Mouse (Mus musculus): Measurements from ENCODE around the gene Rbm10. TPM values are rescaled to one million over a fixed set of nuclear protein-coding genes. Genes with fewer than 3 reads are reported as not detected.
A peak's percentile ranks its signal among the peaks of the same experiment; 100 is the strongest.

Gene Rbm10
- polyA plus RNA-seq, 1 experiment from 2014 or later, result 58.0 TPM

DNA sequence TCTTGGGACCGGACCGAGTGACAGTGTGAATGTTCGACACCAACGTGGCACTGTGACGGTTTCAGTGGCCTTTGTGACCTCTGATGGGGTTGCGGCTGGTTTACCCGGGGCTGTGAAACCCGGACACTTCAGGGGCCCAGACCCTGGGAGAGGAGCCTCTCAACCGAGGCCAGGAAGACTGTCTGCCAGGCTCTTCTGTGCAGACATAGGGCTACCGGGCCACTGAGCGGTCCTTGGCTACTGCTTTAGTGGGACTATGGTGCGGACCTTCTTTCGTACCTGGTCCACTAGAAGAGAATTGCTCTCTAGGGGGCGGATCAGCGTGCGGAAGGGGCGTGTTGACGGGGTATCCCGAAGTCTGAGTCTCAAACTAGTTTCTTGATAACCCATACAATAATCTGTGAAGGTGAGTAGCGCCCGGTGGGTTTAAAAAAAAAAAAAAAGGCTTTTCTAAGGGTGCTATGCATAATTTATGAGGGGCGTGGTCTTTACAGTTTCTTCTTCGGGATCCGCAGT is 41.6 kb downstream of the Rbm10 start:
- Histone ChIP-seq H3K4me2 (peak overlapping the region; percentile 70), H3K9ac (peak overlapping the region; percentile 63), H3K36me3 (no peaks in the 10 kb centered on the region), H3K27me3 (no peaks in the 10 kb centered on the region), H3K9me3 (no peaks in the 10 kb centered on the region), H3K4me1 (replicated peaks) (0 out of 2 replicates have a peak, but pooled peaks cover 7% of the 10 kb centered on the region), H3K27ac (replicated peaks) (no peak overlapping the region), H3K4me3 (peak overlapping the region; percentile 48)
- 19% methylated on average over 24 of the region's 24 CpGs for WGBS
- no peak for ATAC-seq (ENCODE audit: low read depth)

DNA sequence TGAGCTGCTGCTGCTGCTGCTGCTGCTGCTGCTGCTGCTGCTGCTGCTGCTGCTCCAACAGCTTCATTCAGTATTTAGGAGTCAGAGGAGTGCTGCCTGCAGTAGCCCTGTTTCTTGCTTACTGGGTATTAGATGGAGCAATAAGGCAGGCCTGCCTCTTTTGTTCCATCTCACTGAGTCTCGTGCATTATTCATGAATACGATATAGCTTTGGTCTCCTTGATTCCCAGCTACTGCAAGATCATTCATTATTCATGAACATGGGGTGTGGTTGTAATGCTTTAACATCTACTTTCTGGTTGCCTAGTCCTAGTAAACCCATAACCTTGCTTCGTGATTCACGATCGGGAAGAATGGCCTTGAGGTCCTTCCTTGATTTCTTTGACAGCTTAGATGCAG is 45.0 kb downstream of the Rbm10 start:
- Histone ChIP-seq H3K4me3 (peak overlapping the region; percentile 65; the same call in 1 of the 2 replicates), H3K9ac (no peak overlapping the region)
- 30% methylated on average over 5 of the region's 5 CpGs for WGBS

DNA sequence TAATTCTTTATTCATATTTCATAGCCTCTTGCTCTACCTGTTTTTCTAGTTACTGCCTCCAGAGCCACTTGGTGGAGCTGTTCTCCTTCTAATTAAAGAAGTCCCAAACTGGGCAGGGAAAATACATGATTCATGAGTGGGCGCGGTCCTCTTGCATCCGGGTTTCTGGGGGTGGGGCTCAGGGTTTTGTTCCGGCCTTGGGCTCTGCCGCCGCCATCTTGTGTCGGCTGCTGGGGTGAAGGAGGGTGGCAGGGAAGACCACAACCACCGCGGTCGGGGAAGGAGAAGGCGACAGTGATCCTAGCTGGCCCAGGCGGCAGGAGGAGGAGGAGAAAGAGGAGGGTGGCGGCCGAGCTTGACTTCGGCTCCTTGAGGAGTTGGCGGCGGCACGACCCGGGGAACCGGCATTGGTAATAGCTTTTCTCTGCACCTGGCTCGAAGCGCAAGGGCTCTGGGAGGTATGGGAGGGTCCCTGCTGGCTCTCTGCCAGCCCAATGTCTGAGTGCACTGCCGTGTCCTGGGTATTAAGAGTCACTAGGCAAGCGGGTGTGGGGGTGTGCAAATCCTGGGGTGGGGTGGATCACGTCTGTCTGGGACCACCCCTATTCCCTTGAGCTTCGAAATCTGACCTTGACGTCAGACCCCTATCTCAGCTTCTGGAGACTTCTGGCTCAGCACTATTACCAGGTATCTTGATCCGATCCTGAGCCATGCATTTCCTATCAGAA is 45.6 kb downstream of the Rbm10 start:
- peak overlapping the region; percentile 87 for H3K9ac ChIP-seq
- H3K4me3 ChIP-seq, result peak overlapping the region; percentile 65
- peak overlapping the region; percentile 93 for H3K27ac ChIP-seq (replicated peaks)
- H3K4me2 ChIP-seq, result peak overlapping the region; percentile 65
- peak; percentile 90 for ATAC-seq (ENCODE audit: low read depth)
- peaks cover 41% of the 10 kb centered on the region for H3K4me1 ChIP-seq (replicated peaks)
- H3K27me3 ChIP-seq, result no peaks in the 10 kb centered on the region
- H3K36me3 ChIP-seq, result peaks cover 16% of the 10 kb centered on the region
- WGBS, result 18% methylated on average over 24 of the region's 28 CpGs
- no peaks in the 10 kb centered on the region for H3K9me3 ChIP-seq

More for the DNA sequence above, 45.0 kb downstream of the Rbm10 start:
- Histone ChIP-seq H3K9me3 (no peaks in the 10 kb centered on the region), H3K27ac (replicated peaks) (peak overlapping the region; percentile 93), H3K4me1 (replicated peaks) (peaks cover 39% of the 10 kb centered on the region), H3K4me2 (peak overlapping the region; percentile 34), H3K27me3 (no peaks in the 10 kb centered on the region), H3K36me3 (peaks cover 11% of the 10 kb centered on the region)
- ATAC-seq (ENCODE audit: low read depth), result peak; percentile 63

DNA sequence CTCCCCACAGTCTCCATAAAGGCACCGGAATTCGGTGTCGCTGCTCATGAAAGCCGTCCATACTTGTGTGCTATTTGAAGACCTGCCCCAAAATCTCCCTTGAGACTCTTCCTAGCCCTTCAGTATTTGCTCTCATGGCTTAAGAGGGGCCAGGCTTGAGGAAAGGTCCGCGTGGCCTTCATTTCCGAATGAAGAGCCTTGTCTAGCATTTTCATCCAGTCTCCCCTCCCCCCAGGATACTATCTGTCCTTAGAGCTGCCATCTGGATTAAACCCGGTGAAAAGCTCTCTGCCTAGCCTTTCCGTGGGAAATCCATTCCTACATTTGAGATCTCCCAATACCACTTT is 46.1 kb downstream of the Rbm10 start:
- WGBS, result 15% methylated on average over 9 of the region's 9 CpGs
- no peaks in the 10 kb centered on the region for H3K9me3 ChIP-seq
- H3K27ac ChIP-seq (replicated peaks), result peak overlapping the region; percentile 93
- peak; percentile 11 for ATAC-seq (ENCODE audit: low read depth)
- H3K4me1 ChIP-seq (replicated peaks), result peaks cover 41% of the 10 kb centered on the region
- peak overlapping the region; percentile 65 for H3K4me2 ChIP-seq
- H3K36me3 ChIP-seq, result peaks cover 21% of the 10 kb centered on the region
- H3K4me3 ChIP-seq, result peak overlapping the region; percentile 65
- H3K9ac ChIP-seq, result peak overlapping the region; percentile 87
- no peaks in the 10 kb centered on the region for H3K27me3 ChIP-seq

DNA sequence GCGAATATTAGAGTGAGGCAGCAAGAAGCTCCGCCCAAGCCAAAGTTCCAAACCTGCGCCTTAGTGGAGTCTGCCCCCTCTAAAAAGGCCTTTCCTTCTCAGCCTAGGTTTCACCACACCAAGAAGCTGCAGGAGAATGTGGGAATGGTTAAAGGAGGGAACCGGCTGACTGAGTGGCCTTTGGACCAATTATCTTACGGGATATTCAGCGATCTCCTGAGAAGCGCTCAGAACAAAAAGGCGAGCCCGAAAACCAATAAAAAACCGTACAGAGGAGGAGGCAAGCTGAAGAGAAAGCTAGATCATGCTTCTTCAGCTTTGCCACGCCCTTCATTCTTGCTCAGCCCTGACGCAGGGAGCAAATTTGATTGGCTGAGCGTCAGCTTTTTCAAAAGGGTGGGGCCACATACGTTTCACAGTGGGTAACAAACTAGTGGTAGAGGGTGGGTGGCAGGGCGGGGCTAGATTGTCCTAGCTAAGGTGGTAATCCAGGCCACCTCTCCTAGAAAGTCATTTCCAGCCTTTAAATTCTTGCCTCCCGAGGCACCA is 70.3 kb downstream of the Rbm10 start, which contains the start of gene Cdk16:
Gene Cdk16 (plus strand): TSS at position 436 of the 549 bp plus-strand sequence.
- WGBS, result 19% methylated on average over 16 of the region's 16 CpGs
- Histone ChIP-seq H3K9ac (peak within 1 kb of the TSS; percentile 84), H3K9me3 (no peaks in the 10 kb centered on the region), H3K27me3 (no peaks in the 10 kb centered on the region), H3K4me2 (peak within 1 kb of the TSS; percentile 67), H3K4me1 (replicated peaks) (peaks cover 23% of the 10 kb centered on the region), H3K36me3 (peaks cover 13% of the 10 kb centered on the region), H3K27ac (replicated peaks) (peak within 1 kb of the TSS; percentile 96), H3K4me3 (peak within 1 kb of the TSS; percentile 63)
- ATAC-seq (ENCODE audit: low read depth), result peak; percentile 94

DNA sequence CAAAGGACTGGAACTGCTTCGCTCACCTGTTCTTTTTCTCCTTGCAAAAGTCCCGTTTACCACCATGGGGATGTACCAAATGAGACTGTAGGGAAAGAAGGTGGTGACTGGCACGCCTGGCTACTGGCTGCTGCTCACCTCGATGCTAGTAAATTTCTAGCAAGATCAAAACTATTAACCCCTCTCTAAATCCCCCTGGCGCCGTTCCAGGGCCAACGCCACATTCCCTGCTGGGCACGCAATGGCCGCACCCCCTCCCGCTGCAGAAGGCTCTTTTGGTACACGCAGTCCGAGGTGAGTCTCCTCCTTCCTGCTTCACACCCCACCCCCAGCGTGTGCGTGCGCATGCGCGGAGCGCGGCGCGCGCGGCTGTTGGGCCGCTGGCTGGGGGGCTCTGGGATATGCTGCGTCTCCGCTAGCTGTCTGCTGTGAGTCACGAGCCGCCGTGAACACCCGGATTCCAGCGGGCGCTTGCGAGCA is 70.8 kb downstream of the Rbm10 start:
- peak overlapping the region; percentile 63 for H3K4me3 ChIP-seq
- 21% methylated on average over 33 of the region's 33 CpGs for WGBS
- H3K9me3 ChIP-seq, result no peaks in the 10 kb centered on the region
- H3K4me2 ChIP-seq, result peak overlapping the region; percentile 67
- ATAC-seq (ENCODE audit: low read depth), result peak; percentile 97
- peaks cover 23% of the 10 kb centered on the region for H3K4me1 ChIP-seq (replicated peaks)
- H3K36me3 ChIP-seq, result peaks cover 11% of the 10 kb centered on the region
- H3K9ac ChIP-seq, result peak overlapping the region; percentile 84
- H3K27ac ChIP-seq (replicated peaks), result peak overlapping the region; percentile 96
- no peaks in the 10 kb centered on the region for H3K27me3 ChIP-seq

DNA sequence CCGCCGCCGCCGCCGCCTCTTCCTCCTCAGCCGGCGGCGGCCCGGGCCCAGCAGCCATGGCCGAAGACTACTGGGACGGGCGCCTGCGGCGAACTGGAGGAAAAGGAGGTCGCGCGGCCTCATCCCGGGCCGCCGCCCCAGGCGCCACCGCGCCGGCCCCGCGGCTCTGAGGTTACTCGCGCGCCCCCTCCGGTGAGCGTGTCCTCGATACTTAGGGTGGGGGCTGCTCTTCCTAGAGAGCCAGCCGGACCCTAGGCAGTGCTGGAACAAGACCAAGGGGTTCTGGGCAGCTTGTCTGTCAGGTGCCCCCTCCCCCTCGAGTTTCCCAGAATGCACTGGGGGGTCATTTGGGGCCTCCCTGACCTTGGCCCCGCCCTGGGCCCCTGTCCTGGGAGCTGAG is 71.3 kb downstream of the Rbm10 start:
- Histone ChIP-seq H3K4me3 (peak overlapping the region; percentile 63), H3K27me3 (no peaks in the 10 kb centered on the region), H3K4me1 (replicated peaks) (peaks cover 23% of the 10 kb centered on the region), H3K9ac (peak overlapping the region; percentile 84), H3K9me3 (no peaks in the 10 kb centered on the region), H3K4me2 (peak overlapping the region; percentile 67), H3K36me3 (peaks cover 13% of the 10 kb centered on the region), H3K27ac (replicated peaks) (peak overlapping the region; percentile 96)
- WGBS, result 14% methylated on average over 21 of the region's 35 CpGs
- ATAC-seq (ENCODE audit: low read depth), result peak; percentile 52

DNA sequence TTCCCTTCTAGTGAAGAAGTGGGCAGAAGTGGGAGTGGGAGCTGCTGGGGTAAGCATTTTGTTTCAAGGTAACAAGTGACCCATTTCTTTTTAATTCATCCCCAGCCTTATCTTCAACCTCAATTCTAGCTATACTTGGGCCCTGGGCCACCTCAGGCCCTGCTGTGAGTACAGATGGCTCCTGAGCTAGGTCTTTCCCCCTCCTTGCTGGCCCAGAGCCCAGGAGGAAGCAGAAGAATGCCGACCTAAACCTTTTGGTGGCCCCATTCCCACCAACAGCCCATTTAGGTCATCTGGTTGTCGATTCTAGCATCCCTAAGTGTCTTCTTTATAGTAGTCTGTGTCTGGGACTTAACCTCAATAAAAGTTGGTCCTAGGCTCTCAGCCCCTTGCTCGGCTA is 74.3 kb downstream of the Rbm10 start:
- H3K9me3 ChIP-seq, result no peaks in the 10 kb centered on the region
- no peak overlapping the region for H3K27ac ChIP-seq (replicated peaks)
- H3K4me2 ChIP-seq, result no peak overlapping the region
- ATAC-seq (ENCODE audit: low read depth), result no peak
- WGBS, result 80% methylated on average over 3 of the region's 3 CpGs
- H3K9ac ChIP-seq, result no peak overlapping the region
- H3K4me3 ChIP-seq, result no peak overlapping the region
- peaks cover 37% of the 10 kb centered on the region for H3K36me3 ChIP-seq
- peaks cover 21% of the 10 kb centered on the region for H3K4me1 ChIP-seq (replicated peaks)
- H3K27me3 ChIP-seq, result no peaks in the 10 kb centered on the region

DNA sequence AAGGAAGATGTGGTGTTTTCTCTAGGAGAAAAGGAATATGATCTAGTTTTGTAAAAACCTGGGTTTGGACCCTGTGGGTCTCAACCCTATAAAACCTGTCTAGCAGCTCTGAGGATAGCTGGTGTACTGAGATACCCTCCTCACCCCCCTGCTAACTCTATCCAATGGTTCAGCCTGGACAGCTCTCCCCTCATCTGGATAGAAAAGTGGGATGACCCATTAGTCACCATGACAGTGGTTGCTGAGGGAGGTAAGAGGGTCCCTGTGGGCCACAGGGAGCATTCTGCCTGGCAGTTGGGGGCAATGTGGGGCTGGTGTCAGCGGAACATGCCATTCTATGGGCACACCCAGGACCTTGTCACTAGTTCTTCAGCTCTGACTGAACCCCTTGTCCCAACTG is 75.3 kb downstream of the Rbm10 start:
- peaks cover 15% of the 10 kb centered on the region for H3K4me1 ChIP-seq (replicated peaks)
- ATAC-seq (ENCODE audit: low read depth), result no peak
- H3K36me3 ChIP-seq, result peaks cover 47% of the 10 kb centered on the region
- no peak overlapping the region for H3K27ac ChIP-seq (replicated peaks)
- H3K9me3 ChIP-seq, result no peaks in the 10 kb centered on the region
- no peaks in the 10 kb centered on the region for H3K27me3 ChIP-seq
- H3K4me2 ChIP-seq, result no peak overlapping the region
- WGBS, result 92% methylated on average over 1 of the region's 1 CpGs
- no peak overlapping the region for H3K4me3 ChIP-seq
- H3K9ac ChIP-seq, result no peak overlapping the region

DNA sequence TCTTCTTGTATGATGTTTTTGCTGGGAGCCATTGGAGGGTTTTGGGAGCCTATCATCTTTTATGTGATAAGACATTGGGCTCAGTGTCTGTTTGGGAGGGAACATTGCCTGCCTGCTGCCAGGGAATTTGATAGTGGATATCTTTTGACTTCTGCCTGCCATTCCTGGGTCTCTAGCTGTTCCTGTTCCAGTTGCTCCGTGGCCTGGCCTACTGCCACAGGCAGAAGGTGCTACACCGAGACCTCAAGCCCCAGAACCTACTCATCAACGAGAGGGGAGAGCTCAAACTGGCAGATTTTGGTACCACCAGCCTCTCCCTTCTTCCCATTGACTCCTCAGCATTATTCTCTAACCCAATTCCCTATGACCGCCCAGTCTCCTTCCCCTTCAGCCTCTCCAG is 78.5 kb downstream of the Rbm10 start:
- Histone ChIP-seq H3K9ac (no peak overlapping the region), H3K9me3 (no peaks in the 10 kb centered on the region), H3K4me3 (no peak overlapping the region), H3K27me3 (no peaks in the 10 kb centered on the region), H3K27ac (replicated peaks) (no peak overlapping the region), H3K4me1 (replicated peaks) (peaks cover under 1% of the 10 kb centered on the region; the same call in 1 of the 2 replicates), H3K36me3 (peaks cover 64% of the 10 kb centered on the region), H3K4me2 (no peak overlapping the region)
- ATAC-seq (ENCODE audit: low read depth), result no peak
- 87% methylated on average over 4 of the region's 4 CpGs for WGBS

All from neural tube, embryonic 13.5 days (tissue).